Mouse (Mus musculus): Measurements from ENCODE around the gene Cib1. TPM values are rescaled to one million over a fixed set of nuclear protein-coding genes. Genes with fewer than 3 reads are reported as not detected.

Cib1 gene
- total RNA-seq, 2 experiments from 2014 or later: 98.1 to 134 TPM

- ATAC-seq (ENCODE audit: poor library complexity, severe bottlenecking): peak; percentile 33; the same call in 1 of the 2 replicates
Observed at GRCm38 (mm10) chr7:80186531-80187296, 45.9 kb downstream of the Cib1 start, which contains the start of gene Sema4b. TSS of gene Sema4b (plus strand) at chr7:80186841.

GRCm38 (mm10) chr7:80186021-80186420, 46.6 kb downstream of the Cib1 start:
- no peak for ATAC-seq (ENCODE audit: poor library complexity, severe bottlenecking)

GRCm38 (mm10) chr7:80184968-80185367, 47.6 kb downstream of the Cib1 start:
- ATAC-seq (ENCODE audit: poor library complexity, severe bottlenecking): no peak

- no peak for ATAC-seq (ENCODE audit: poor library complexity, severe bottlenecking)
Observed at GRCm38 (mm10) chr7:80184551-80184950, 48.1 kb downstream of the Cib1 start.

GRCm38 (mm10) chr7:80183969-80184368, 48.6 kb downstream of the Cib1 start:
- ATAC-seq (ENCODE audit: poor library complexity, severe bottlenecking): no peak

GRCm38 (mm10) chr7:80183466-80183865, 49.1 kb downstream of the Cib1 start:
- ATAC-seq (ENCODE audit: poor library complexity, severe bottlenecking): no peak

- ATAC-seq (ENCODE audit: poor library complexity, severe bottlenecking): no peak
Observed at GRCm38 (mm10) chr7:80182139-80182538, 50.5 kb downstream of the Cib1 start.

- no peak for ATAC-seq (ENCODE audit: poor library complexity, severe bottlenecking)
Observed at GRCm38 (mm10) chr7:80181078-80181477, 51.5 kb downstream of the Cib1 start.

- ATAC-seq (ENCODE audit: poor library complexity, severe bottlenecking): no peak
Observed at GRCm38 (mm10) chr7:80180202-80180601, 52.4 kb downstream of the Cib1 start.

GRCm38 (mm10) chr7:80179790-80180189, 52.8 kb downstream of the Cib1 start:
- ATAC-seq (ENCODE audit: poor library complexity, severe bottlenecking): peak; percentile 85

GRCm38 (mm10) chr7:80179327-80179726, 53.3 kb downstream of the Cib1 start:
- no peak for ATAC-seq (ENCODE audit: poor library complexity, severe bottlenecking)

- no peak for ATAC-seq (ENCODE audit: poor library complexity, severe bottlenecking)
Observed at GRCm38 (mm10) chr7:80178037-80178729, 54.4 kb downstream of the Cib1 start.

- no peak for ATAC-seq (ENCODE audit: poor library complexity, severe bottlenecking)
Observed at GRCm38 (mm10) chr7:80177438-80177837, 55.2 kb downstream of the Cib1 start.

Other genes starting within 250 kb of the Cib1 start
- gene Zfp710, start 208.0 kb downstream of the Cib1 start, total RNA-seq (2015): 59.1 and 66.2 TPM in 2 replicates
- gene Zfp710, start 208.0 kb downstream of the Cib1 start, total RNA-seq (2017): 73.8 and 90.1 TPM in 2 replicates
- 74.9 and 77.7 TPM in 2 replicates for gene Idh2, start 117.4 kb downstream of the Cib1 start, total RNA-seq (2015)
- 85.5 and 90.4 TPM in 2 replicates for gene Idh2, start 117.4 kb downstream of the Cib1 start, total RNA-seq (2017)
- 10.1 and 13.7 TPM in 2 replicates for gene Sema4b, start 46.0 kb downstream of the Cib1 start, total RNA-seq (2015)
- 10.5 and 11.1 TPM in 2 replicates for gene Sema4b, start 46.0 kb downstream of the Cib1 start, total RNA-seq (2017)
- gene Gdpgp1, start 52 bp upstream of the Cib1 start, total RNA-seq (2015): 5.2 and 5.4 TPM in 2 replicates
- 1.9 and 2.7 TPM in 2 replicates for gene Gdpgp1, start 52 bp upstream of the Cib1 start, total RNA-seq (2017)
- gene Ttll13, start 13.6 kb upstream of the Cib1 start, total RNA-seq (2015): 0.07 TPM in 1 of 2 replicates, not detected in the other
- 0.12 TPM in 1 of 2 replicates, not detected in the other for gene Ttll13, start 13.6 kb upstream of the Cib1 start, total RNA-seq (2017)
- 24.8 and 28.1 TPM in 2 replicates for gene Ngrn, start 28.4 kb upstream of the Cib1 start, total RNA-seq (2015)
- 21.4 and 21.8 TPM in 2 replicates for gene Ngrn, start 28.4 kb upstream of the Cib1 start, total RNA-seq (2017)
- gene Vps33b, start 36.8 kb upstream of the Cib1 start, total RNA-seq (2015): 15.1 and 31.9 TPM in 2 replicates
- gene Vps33b, start 36.8 kb upstream of the Cib1 start, total RNA-seq (2017): 23.1 and 29.8 TPM in 2 replicates
- 151 and 153 TPM in 2 replicates for gene Prc1, start 61.6 kb upstream of the Cib1 start, total RNA-seq (2015)
- gene Prc1, start 61.6 kb upstream of the Cib1 start, total RNA-seq (2017): 210 and 224 TPM in 2 replicates
- gene Rccd1, start 91.6 kb upstream of the Cib1 start, total RNA-seq (2015): 2.6 and 4.2 TPM in 2 replicates
- gene Rccd1, start 91.6 kb upstream of the Cib1 start, total RNA-seq (2017): 7.3 and 10.3 TPM in 2 replicates
- gene Unc45a, start 108.2 kb upstream of the Cib1 start, total RNA-seq (2015): 4.1 and 4.7 TPM in 2 replicates
- gene Unc45a, start 108.2 kb upstream of the Cib1 start, total RNA-seq (2017): 7.2 and 13.0 TPM in 2 replicates
- gene Hddc3, start 110.3 kb upstream of the Cib1 start, total RNA-seq (2015): 6.7 and 8.5 TPM in 2 replicates
- gene Hddc3, start 110.3 kb upstream of the Cib1 start, total RNA-seq (2017): 6.1 and 11.1 TPM in 2 replicates
- gene Man2a2, start 138.6 kb upstream of the Cib1 start, total RNA-seq (2015): 23.3 and 25.3 TPM in 2 replicates
- gene Man2a2, start 138.6 kb upstream of the Cib1 start, total RNA-seq (2017): 27.8 and 39.5 TPM in 2 replicates
- 260 and 265 TPM in 2 replicates for gene Fes, start 155.1 kb upstream of the Cib1 start, total RNA-seq (2015)
- 252 and 267 TPM in 2 replicates for gene Fes, start 155.1 kb upstream of the Cib1 start, total RNA-seq (2017)
- 28.0 and 34.1 TPM in 2 replicates for gene Furin, start 172.6 kb upstream of the Cib1 start, total RNA-seq (2015)
- 13.8 and 21.3 TPM in 2 replicates for gene Furin, start 172.6 kb upstream of the Cib1 start, total RNA-seq (2017)

Data from megakaryocyte, adult 5-6 weeks (primary cell).